Mouse (Mus musculus) forebrain, embryonic 15.5 days (tissue): ENCODE measurements at regions not wholly inside any gene's neighbourhood (a gene's known extent, or its start where the extent isn't known, plus 50 kb on each side); places are given as distances from the start of the nearest gene placed in this dataset.

Experiments
- ATAC-seq: fragments of 200-750 bp; cut with Nextera tagmentation; replicated peaks from 2 replicates; pipeline ENCODE4 v1.8.0; 2017; ENCODE audit warnings: mild to moderate bottlenecking, moderate TSS enrichment, moderate library complexity
- H3K27ac ChIP-seq: fragments of 300-500 bp; sonication (generic); replicated peaks from 2 replicates; pipeline ENCODE4 v1.5.1; 2015; ENCODE audit warnings: mild to moderate bottlenecking, inconsistent platforms
- H3K27me3 ChIP-seq: fragments of 300-500 bp; sonication (generic); 2 replicates; pipeline ENCODE4 v1.6.1; 2015; ENCODE audit warnings: inconsistent platforms
- H3K36me3 ChIP-seq: fragments of 300-500 bp; sonication (generic); 2 replicates; pipeline ENCODE4 v1.6.1; 2015; ENCODE audit warnings: mild to moderate bottlenecking, inconsistent platforms
- H3K4me1 ChIP-seq: fragments of 300-500 bp; sonication (generic); 2 replicates; pipeline ENCODE4 v1.6.1; 2015; ENCODE audit warnings: inconsistent platforms
- H3K4me2 ChIP-seq: fragments of 300-500 bp; sonication (generic); replicated peaks from 2 replicates; pipeline ENCODE4 v1.6.1; 2015; ENCODE audit warnings: mild to moderate bottlenecking, inconsistent platforms
- H3K4me3 ChIP-seq: fragments of 300-500 bp; sonication (generic); 2 replicates; pipeline ENCODE4 v1.5.1; 2015; ENCODE audit warnings: mild to moderate bottlenecking, inconsistent platforms
- H3K9ac ChIP-seq: fragments of 300-500 bp; sonication (generic); replicated peaks from 2 replicates; pipeline ENCODE4 v1.6.1; 2015; ENCODE audit warnings: mild to moderate bottlenecking, inconsistent platforms
- H3K9me3 ChIP-seq: fragments of 300-500 bp; sonication (generic); 2 replicates; pipeline ENCODE4 v1.6.1; 2016; ENCODE audit warnings: inconsistent platforms
- WGBS: fragments of 180-500 bp; shearing (Covaris S2); methylation state at CpG from one replicate; pipeline ENCODE4 v1.1.7; 2015; ENCODE audit warnings: mixed read lengths; 5-methylcytosine and 5-hydroxymethylcytosine counted together

GRCm38 (mm10) chr3:50845311-50845710 lies 378.9 kb upstream of the Noct start:
- Histone ChIP-seq H3K36me3 (no peaks in the 10 kb centered on the region), H3K27me3 (no peaks in the 10 kb centered on the region), H3K4me3 (no peak overlapping the region), H3K4me2 (no peak overlapping the region), H3K9ac (no peak overlapping the region), H3K27ac (peak overlapping the region; percentile 46; the same call in 1 of the 2 replicates), H3K4me1 (peaks cover 6% of the 10 kb centered on the region; the same call in 1 of the 2 replicates), H3K9me3 (no peaks in the 10 kb centered on the region)
- 16% methylated on average over 2 of the region's 2 CpGs for WGBS
- peak; percentile 12; the same call in 1 of the 2 replicates for ATAC-seq

DNA sequence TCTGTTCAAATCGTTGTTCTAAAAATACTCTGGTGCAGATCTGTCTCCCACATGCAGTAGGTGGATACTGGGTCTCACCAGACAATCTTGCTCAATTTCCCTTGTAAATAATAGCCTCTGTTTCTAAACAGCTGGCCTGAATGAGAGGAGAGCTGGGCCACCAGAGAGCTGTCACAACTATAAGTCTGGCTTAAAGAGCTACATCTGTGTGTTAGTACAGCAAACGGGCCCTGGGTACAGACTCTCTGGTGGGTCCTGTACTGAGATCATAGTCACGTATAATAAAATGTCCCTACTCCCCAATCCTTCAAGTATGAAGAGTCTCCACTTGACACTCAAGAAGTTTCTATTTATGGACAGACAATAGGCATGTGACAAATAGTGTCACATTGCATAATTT lies 375.7 kb upstream of the Noct start:
- ATAC-seq = no peak
- 76% methylated on average over 3 of the region's 3 CpGs for WGBS
- H3K4me2 ChIP-seq = no peak overlapping the region

DNA sequence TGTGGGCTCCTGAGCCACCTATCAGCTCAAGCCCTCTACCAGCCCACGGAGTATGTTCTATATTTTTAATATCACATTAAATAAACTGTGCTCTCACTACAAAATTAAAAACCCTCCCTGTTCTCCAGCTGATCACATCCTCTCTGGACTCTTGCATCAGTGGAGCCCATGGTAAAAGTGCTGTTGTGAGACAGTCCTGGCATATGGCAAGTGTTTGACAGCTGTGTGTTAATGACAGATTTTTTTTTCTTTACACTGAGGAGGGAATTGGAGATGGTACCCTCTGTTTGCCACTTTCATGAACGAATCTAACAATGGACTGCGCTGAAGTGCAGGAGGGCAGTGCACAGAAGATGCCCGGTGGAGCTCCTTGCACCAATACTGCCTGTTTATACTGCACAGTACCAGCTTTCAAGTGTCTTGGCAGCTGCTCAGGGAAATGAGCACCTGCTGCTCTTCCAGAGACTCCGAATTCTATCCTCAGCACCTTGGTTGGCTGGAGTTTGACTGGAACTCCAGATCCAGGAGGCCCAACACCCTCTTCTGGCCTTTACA lies 373.1 kb upstream of the Noct start:
- 58% methylated on average over 5 of the region's 5 CpGs for WGBS

More for the DNA sequence above, 375.7 kb upstream of the Noct start:
- no peak overlapping the region for H3K27ac ChIP-seq
- no peaks in the 10 kb centered on the region for H3K36me3 ChIP-seq
- no peak overlapping the region for H3K4me3 ChIP-seq
- no peak overlapping the region for H3K9ac ChIP-seq
- H3K4me1 ChIP-seq = peaks cover 12% of the 10 kb centered on the region; the same call in 1 of the 2 replicates
- H3K27me3 ChIP-seq = no peaks in the 10 kb centered on the region
- H3K9me3 ChIP-seq = no peaks in the 10 kb centered on the region

DNA sequence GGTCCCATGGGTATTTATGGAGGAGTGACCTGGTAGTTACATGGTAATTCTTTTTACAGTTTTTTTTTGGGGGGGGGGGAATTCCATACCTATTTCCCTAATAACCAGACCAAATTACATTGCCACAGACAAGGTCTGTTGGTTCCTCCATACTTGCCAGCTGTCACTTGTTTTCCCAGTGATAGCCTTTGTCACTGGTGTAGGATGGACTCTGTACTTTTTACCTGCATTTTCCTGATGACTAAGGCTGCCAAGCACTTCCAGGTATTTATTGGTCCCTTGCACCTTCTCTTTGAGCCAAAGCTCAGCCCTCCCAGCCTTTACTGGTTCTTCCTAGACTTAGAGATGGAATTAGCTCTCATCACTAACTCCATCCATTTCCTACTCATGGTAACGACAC lies 357.1 kb upstream of the Noct start:
- Histone ChIP-seq H3K9me3 (no peaks in the 10 kb centered on the region), H3K27ac (no peak overlapping the region), H3K36me3 (no peaks in the 10 kb centered on the region), H3K4me2 (no peak overlapping the region), H3K9ac (no peak overlapping the region), H3K4me1 (no peaks in the 10 kb centered on the region), H3K4me3 (no peak overlapping the region), H3K27me3 (no peaks in the 10 kb centered on the region)
- ATAC-seq = no peak
- 98% methylated on average over 1 of the region's 1 CpGs for WGBS

More for the DNA sequence above, 373.1 kb upstream of the Noct start:
- Histone ChIP-seq H3K36me3 (no peaks in the 10 kb centered on the region), H3K27me3 (no peaks in the 10 kb centered on the region), H3K4me2 (no peak overlapping the region), H3K4me1 (peaks cover 6% of the 10 kb centered on the region; the same call in 1 of the 2 replicates), H3K9ac (no peak overlapping the region), H3K4me3 (no peak overlapping the region), H3K27ac (no peak overlapping the region), H3K9me3 (no peaks in the 10 kb centered on the region)
- ATAC-seq = 0 out of 2 replicates have a peak, but pooled peaks have one; percentile 26

GRCm38 (mm10) chr3:50869211-50869610 lies 355.0 kb upstream of the Noct start:
- H3K4me2 ChIP-seq = no peak overlapping the region
- no peak overlapping the region for H3K27ac ChIP-seq
- no peaks in the 10 kb centered on the region for H3K4me1 ChIP-seq
- no peak for ATAC-seq
- no peaks in the 10 kb centered on the region for H3K9me3 ChIP-seq
- no peak overlapping the region for H3K9ac ChIP-seq
- H3K36me3 ChIP-seq = no peaks in the 10 kb centered on the region
- no peaks in the 10 kb centered on the region for H3K27me3 ChIP-seq
- 93% methylated on average over 3 of the region's 3 CpGs for WGBS
- no peak overlapping the region for H3K4me3 ChIP-seq

GRCm38 (mm10) chr3:50879050-50879449 lies 345.2 kb upstream of the Noct start:
- H3K4me3 ChIP-seq = no peak overlapping the region
- WGBS = 67% methylated on average over 4 of the region's 4 CpGs
- H3K4me1 ChIP-seq = peaks cover 15% of the 10 kb centered on the region
- H3K4me2 ChIP-seq = no peak overlapping the region
- H3K9ac ChIP-seq = no peak overlapping the region
- H3K27ac ChIP-seq = no peak overlapping the region
- H3K36me3 ChIP-seq = no peaks in the 10 kb centered on the region
- no peaks in the 10 kb centered on the region for H3K9me3 ChIP-seq
- no peaks in the 10 kb centered on the region for H3K27me3 ChIP-seq
- no peak for ATAC-seq

GRCm38 (mm10) chr3:50879595-50879994 lies 344.7 kb upstream of the Noct start:
- no peak overlapping the region for H3K27ac ChIP-seq
- no peak overlapping the region for H3K4me2 ChIP-seq
- peaks cover 15% of the 10 kb centered on the region for H3K4me1 ChIP-seq
- no peaks in the 10 kb centered on the region for H3K27me3 ChIP-seq
- H3K4me3 ChIP-seq = no peak overlapping the region
- no peaks in the 10 kb centered on the region for H3K9me3 ChIP-seq
- ATAC-seq = no peak
- no peaks in the 10 kb centered on the region for H3K36me3 ChIP-seq
- H3K9ac ChIP-seq = no peak overlapping the region
- WGBS = 91% methylated on average over 8 of the region's 8 CpGs

- Histone ChIP-seq H3K4me3 (no peak overlapping the region), H3K9me3 (no peaks in the 10 kb centered on the region), H3K4me2 (no peak overlapping the region), H3K9ac (no peak overlapping the region), H3K36me3 (no peaks in the 10 kb centered on the region), H3K4me1 (peaks cover 15% of the 10 kb centered on the region), H3K27ac (0 out of 2 replicates have a peak overlapping the region, but pooled peaks have one; percentile 27), H3K27me3 (no peaks in the 10 kb centered on the region)
- 7% methylated on average over 9 of the region's 9 CpGs for WGBS
- ATAC-seq = peak; percentile 69
Measured at GRCm38 (mm10) chr3:50881437-50882248, 342.6 kb upstream of the Noct start.

GRCm38 (mm10) chr3:50882249-50882733 lies 342.0 kb upstream of the Noct start:
- Histone ChIP-seq H3K27ac (no peak overlapping the region), H3K4me2 (no peak overlapping the region)
- 4% methylated on average over 8 of the region's 8 CpGs for WGBS

GRCm38 (mm10) chr3:50886336-50886735 lies 337.9 kb upstream of the Noct start:
- H3K9me3 ChIP-seq = no peaks in the 10 kb centered on the region
- no peak overlapping the region for H3K9ac ChIP-seq
- WGBS = 92% methylated on average over 10 of the region's 10 CpGs
- H3K4me3 ChIP-seq = no peak overlapping the region
- no peaks in the 10 kb centered on the region for H3K36me3 ChIP-seq
- no peak overlapping the region for H3K4me2 ChIP-seq
- H3K27ac ChIP-seq = no peak overlapping the region
- no peaks in the 10 kb centered on the region for H3K27me3 ChIP-seq
- ATAC-seq = no peak
- H3K4me1 ChIP-seq = peaks cover 15% of the 10 kb centered on the region

More at GRCm38 (mm10) chr3:50882249-50882733, 342.0 kb upstream of the Noct start:
- no peaks in the 10 kb centered on the region for H3K27me3 ChIP-seq
- H3K36me3 ChIP-seq = no peaks in the 10 kb centered on the region
- no peaks in the 10 kb centered on the region for H3K9me3 ChIP-seq
- no peak overlapping the region for H3K4me3 ChIP-seq
- H3K9ac ChIP-seq = no peak overlapping the region
- ATAC-seq = peak; percentile 65
- H3K4me1 ChIP-seq = peaks cover 15% of the 10 kb centered on the region

- no peak overlapping the region for H3K27ac ChIP-seq
- peaks cover 10% of the 10 kb centered on the region for H3K4me1 ChIP-seq
- H3K36me3 ChIP-seq = no peaks in the 10 kb centered on the region
- no peak overlapping the region for H3K4me3 ChIP-seq
- 49% methylated on average over 7 of the region's 7 CpGs for WGBS
- H3K9ac ChIP-seq = no peak overlapping the region
- H3K27me3 ChIP-seq = no peaks in the 10 kb centered on the region
- no peak overlapping the region for H3K4me2 ChIP-seq
- H3K9me3 ChIP-seq = no peaks in the 10 kb centered on the region
- no peak for ATAC-seq
Measured at GRCm38 (mm10) chr3:50887002-50887401, 337.2 kb upstream of the Noct start.

- WGBS = 78% methylated on average over 4 of the region's 4 CpGs
- H3K4me3 ChIP-seq = no peak overlapping the region
- H3K4me1 ChIP-seq = no peaks in the 10 kb centered on the region
- no peaks in the 10 kb centered on the region for H3K9me3 ChIP-seq
- H3K36me3 ChIP-seq = no peaks in the 10 kb centered on the region
- no peak; the same call in 1 of the 2 replicates for ATAC-seq
- no peak overlapping the region for H3K4me2 ChIP-seq
- no peak overlapping the region for H3K9ac ChIP-seq
- H3K27ac ChIP-seq = no peak overlapping the region
- no peaks in the 10 kb centered on the region for H3K27me3 ChIP-seq
Measured at GRCm38 (mm10) chr3:50888571-50889210, 335.6 kb upstream of the Noct start.
